In genomic region chr2:125624127-125624685, GRCm38 (mm10) we compare ENCODE assay signal across 8 mouse cellular contexts. TPM values are rescaled to one million over a fixed set of nuclear protein-coding genes. Genes with fewer than 3 reads are reported as not detected.
A peak's percentile ranks its signal among the peaks of the same experiment; 100 is the strongest.
DNase-seq lines count a peak whose midpoint lies in the region; ATAC-seq and TF ChIP-seq lines count a peak whose summit lies in the region.

No protein-coding gene starts in this region.

- H3K4me3 ChIP-seq in lung, embryonic 15.5 days: peak overlapping the region; percentile 80
- H3K4me3 ChIP-seq in myocyte: peak overlapping the region; percentile 64

- no peaks in the 10 kb centered on the region for H3K9me3 ChIP-seq in lung, embryonic 15.5 days

- peaks cover 20% of the 10 kb centered on the region for H3K4me1 ChIP-seq in lung, embryonic 15.5 days

- H3K79me2 ChIP-seq in myocyte (ENCODE audit: control insufficient read depth, insufficient read depth): peaks cover 31% of the 10 kb centered on the region

- H3K27me3 ChIP-seq in lung, embryonic 15.5 days: no peaks in the 10 kb centered on the region
- H3K27me3 ChIP-seq in myocyte (ENCODE audit: control insufficient read depth, insufficient read depth, insufficient read length): no peaks in the 10 kb centered on the region

- 8% methylated on average over 9 of the region's 9 CpGs for WGBS in lung, embryonic 15.5 days

- peak overlapping the region; percentile 77 for H3K9ac ChIP-seq in lung, embryonic 15.5 days

- peak overlapping the region; percentile 3 for H3ac ChIP-seq in myocyte (ENCODE audit: control insufficient read depth, insufficient read length)

- peaks cover 12% of the 10 kb centered on the region for H3K36me3 ChIP-seq in lung, embryonic 15.5 days
- H3K36me3 ChIP-seq in myocyte (ENCODE audit: control insufficient read depth, insufficient read depth): peaks cover 9% of the 10 kb centered on the region

- no peak overlapping the region for H3K27ac ChIP-seq in lung, embryonic 15.5 days

- H3K4me2 ChIP-seq in lung, embryonic 15.5 days: peak overlapping the region; percentile 59
- H3K4me2 ChIP-seq in myocyte (ENCODE audit: low read depth): peak overlapping the region; percentile 88

- no peak for TF ChIP-seq POLR2A in myocyte (IDR thresholded peaks at IDR 0.05; ENCODE audit: insufficient read length, low read depth)

- DNase-seq in lung, postnatal 4 days: no peak
- peak; percentile 31 for DNase-seq in c-Kit-positive CD71-positive TER-119-positive erythroid progenitor cells, embryonic 14.5 days (ENCODE audit: low spot score)
- peak; percentile 53 for DNase-seq in induced T-regulatory cell, adult 2 months (ENCODE audit: low read depth)
- DNase-seq in frontal cortex, postnatal 10 days (ENCODE audit: low spot score in 2 of 2): no peak
- no peak for DNase-seq in right cerebral cortex, postnatal 36 days (ENCODE audit: low spot score in 2 of 2)
- DNase-seq in right cerebral cortex, postnatal 14 days: no peak

- ATAC-seq in lung, embryonic 15.5 days (ENCODE audit: borderline replicate concordance, extremely low read depth, low FRiP score, low TSS enrichment): no peak

TF ChIP-seq in myocyte, 11 proteins besides CTCF, POLR2A, EP300 and RAD21:
- TF ChIP-seq MYOG (IDR thresholded peaks at IDR 0.05; ENCODE audit: control insufficient read depth in 1 of 3, insufficient read depth in 1 of 3, insufficient read length in 2 of 3, low read depth in 2 of 3): no peak
- TF ChIP-seq TCF3 (IDR thresholded peaks at IDR 0.05; ENCODE audit: insufficient read length, low read depth): no peak
- TF ChIP-seq CEBPB (IDR thresholded peaks at IDR 0.05; ENCODE audit: insufficient read depth, poor library complexity, severe bottlenecking): no peak
- TF ChIP-seq REST (IDR thresholded peaks at IDR 0.05; ENCODE audit: insufficient read depth, insufficient read length): no peak

RNA-seq across cellular contexts. Expression of gene Cep152, which starts 0.7 kb away (rescaled TPM):
- polyA plus RNA-seq in lung, embryonic 15.5 days (2015; fragmentation: Nextera tagmentation; extraction: Ambion mirVana): 7.4 and 8.1 TPM in 2 replicates
- 0.80 TPM for polyA plus RNA-seq in myocyte (2012; fragmentation: generic; extraction: Trizol)

RNA-seq across cellular contexts. Expression of gene Eid1, which starts 48.7 kb away (rescaled TPM):
- polyA plus RNA-seq in lung, embryonic 15.5 days (2015; fragmentation: Nextera tagmentation; extraction: Ambion mirVana): 117 and 126 TPM in 2 replicates
- polyA plus RNA-seq in myocyte (2012; fragmentation: generic; extraction: Trizol): 24.6 TPM

Comparison
In these comparisons a context has a peak if more than half of its experiments do, and no peak if none do; other contexts are left out.
1. DNase-seq: peak in c-Kit-positive CD71-positive TER-119-positive erythroid progenitor cells, embryonic 14.5 days (single experiment) and induced T-regulatory cell, adult 2 months (single experiment); none in lung, postnatal 4 days (0 of 2), frontal cortex, postnatal 10 days (0 of 2), right cerebral cortex, postnatal 36 days (0 of 2) and right cerebral cortex, postnatal 14 days (single experiment).